ENCODE assay signal across 28 mouse cellular contexts in genomic region chr1:133843900-133844299, GRCm38 (mm10). TPM values are rescaled to one million over a fixed set of nuclear protein-coding genes. Genes with fewer than 3 reads are reported as not detected.
DNase-seq lines count a peak whose midpoint lies in the region; ATAC-seq lines count a peak whose summit lies in the region.
"Had no signal": no experiment of that assay in that cellular context is flagged by ENCODE, and none has a peak within 500 bp of the region (broad histone marks: within the 10 kb centered on the region; RNA-seq: fewer than 3 reads in every experiment).

No protein-coding gene starts in this region.

- no peak overlapping the region for H3K4me3 ChIP-seq in intestine, embryonic 14.5 days (ENCODE audit: low read depth, low read length)
- no peak overlapping the region for H3K4me3 ChIP-seq in intestine, embryonic 16.5 days (ENCODE audit: low read length)
- no peak overlapping the region for H3K4me3 ChIP-seq in liver, embryonic 13.5 days (replicated peaks)
- no peak overlapping the region for H3K4me3 ChIP-seq in forebrain, embryonic 11.5 days (ENCODE audit: low read depth, low read length)
- H3K4me3 ChIP-seq: embryonic facial prominence, embryonic 13.5 days; heart, embryonic 12.5 days; hindbrain, embryonic 12.5 days; intestine, embryonic 15.5 days; limb, embryonic 10.5 days; limb, embryonic 15.5 days; lung, embryonic 15.5 days; neural tube, embryonic 15.5 days had no signal

- H3K36me3 ChIP-seq in intestine, embryonic 14.5 days (ENCODE audit: control insufficient read depth, insufficient read depth, low read length), result no peaks in the 10 kb centered on the region
- H3K36me3 ChIP-seq in intestine, embryonic 16.5 days (ENCODE audit: control insufficient read depth, insufficient read depth, low read length), result no peaks in the 10 kb centered on the region
- H3K36me3 ChIP-seq in liver, embryonic 13.5 days, result no peaks in the 10 kb centered on the region
- no peaks in the 10 kb centered on the region for H3K36me3 ChIP-seq in forebrain, embryonic 11.5 days (ENCODE audit: control insufficient read depth, insufficient read depth, low read length)
- H3K36me3 ChIP-seq: embryonic facial prominence, embryonic 13.5 days; heart, embryonic 12.5 days; hindbrain, embryonic 12.5 days; intestine, embryonic 15.5 days; limb, embryonic 10.5 days; limb, embryonic 15.5 days; lung, embryonic 15.5 days; neural tube, embryonic 15.5 days had no signal

- no peak for DNase-seq in intestine, embryonic 14.5 days (ENCODE audit: low spot score)
- DNase-seq in liver, embryonic 13.5 days, result no peak
- DNase-seq in spleen, postnatal 14 days (ENCODE audit: low spot score in 2 of 2), result no peak
- DNase-seq in adrenal gland, postnatal 36 days, result no peak
- DNase-seq in forebrain, embryonic 11.5 days (ENCODE audit: low spot score), result no peak
- DNase-seq: adrenal gland, postnatal 25 days; cerebellum, adult 18-20 months; cerebellum, postnatal 10 days; gastrocnemius, postnatal 14 days; heart, adult 11 months; kidney, adult 9 months; midbrain, embryonic 14.5 days; retina, postnatal 1 day; right cerebral cortex, postnatal 25 days; thymus, adult 2 months; thymus, postnatal 36 days had no signal

- 0 out of 2 replicates have a peak overlapping the region, but pooled peaks have one; percentile 13 for H3K27ac ChIP-seq in intestine, embryonic 14.5 days (ENCODE audit: low read depth)
- H3K27ac ChIP-seq in intestine, embryonic 16.5 days (ENCODE audit: low read length), result no peak overlapping the region
- H3K27ac ChIP-seq in liver, embryonic 13.5 days, result peak overlapping the region; percentile 80
- no peak overlapping the region for H3K27ac ChIP-seq in forebrain, embryonic 11.5 days (ENCODE audit: low read depth, low read length)
- H3K27ac ChIP-seq: embryonic facial prominence, embryonic 13.5 days; hindbrain, embryonic 12.5 days; intestine, embryonic 15.5 days; limb, embryonic 15.5 days; lung, embryonic 15.5 days; neural tube, embryonic 15.5 days had no signal

- H3K4me1 ChIP-seq in intestine, embryonic 14.5 days (replicated peaks; ENCODE audit: control insufficient read depth, insufficient read depth, low read length), result peaks cover 13% of the 10 kb centered on the region; the same call in 1 of the 2 replicates
- H3K4me1 ChIP-seq in intestine, embryonic 16.5 days (ENCODE audit: control insufficient read depth, insufficient read depth, low read length), result peaks cover 9% of the 10 kb centered on the region; the same call in 1 of the 2 replicates
- peaks cover 49% of the 10 kb centered on the region for H3K4me1 ChIP-seq in liver, embryonic 13.5 days (replicated peaks)
- H3K4me1 ChIP-seq in forebrain, embryonic 11.5 days (replicated peaks; ENCODE audit: control insufficient read depth, insufficient read depth, low read length), result peaks cover 5% of the 10 kb centered on the region; the same call in 1 of the 2 replicates

- no peaks in the 10 kb centered on the region for H3K9me3 ChIP-seq in intestine, embryonic 14.5 days (ENCODE audit: control insufficient read depth, low read length)
- no peaks in the 10 kb centered on the region for H3K9me3 ChIP-seq in intestine, embryonic 16.5 days (ENCODE audit: control insufficient read depth, low read length)
- H3K9me3 ChIP-seq in liver, embryonic 13.5 days (replicated peaks), result no peaks in the 10 kb centered on the region; the same call in 1 of the 2 replicates
- no peaks in the 10 kb centered on the region for H3K9me3 ChIP-seq in forebrain, embryonic 11.5 days (ENCODE audit: control insufficient read depth, low read length)
- H3K9me3 ChIP-seq: embryonic facial prominence, embryonic 13.5 days; heart, embryonic 12.5 days; hindbrain, embryonic 12.5 days; intestine, embryonic 15.5 days; limb, embryonic 10.5 days; limb, embryonic 15.5 days; lung, embryonic 15.5 days; neural tube, embryonic 15.5 days had no signal

- H3K27me3 ChIP-seq in intestine, embryonic 14.5 days (replicated peaks; ENCODE audit: control insufficient read depth, insufficient read depth, low read length), result no peaks in the 10 kb centered on the region
- H3K27me3 ChIP-seq in intestine, embryonic 16.5 days (replicated peaks; ENCODE audit: control insufficient read depth, insufficient read depth, low read length), result no peaks in the 10 kb centered on the region
- no peaks in the 10 kb centered on the region for H3K27me3 ChIP-seq in liver, embryonic 13.5 days
- no peaks in the 10 kb centered on the region for H3K27me3 ChIP-seq in forebrain, embryonic 11.5 days (ENCODE audit: control insufficient read depth, insufficient read depth, low read length)
- H3K27me3 ChIP-seq: embryonic facial prominence, embryonic 13.5 days; hindbrain, embryonic 12.5 days; intestine, embryonic 15.5 days; limb, embryonic 15.5 days; neural tube, embryonic 15.5 days had no signal

- no peak overlapping the region for H3K9ac ChIP-seq in intestine, embryonic 14.5 days (ENCODE audit: low read length)
- no peak overlapping the region for H3K9ac ChIP-seq in intestine, embryonic 16.5 days (ENCODE audit: low read depth, low read length)
- peak overlapping the region; percentile 37 for H3K9ac ChIP-seq in liver, embryonic 13.5 days
- no peak overlapping the region for H3K9ac ChIP-seq in forebrain, embryonic 11.5 days (ENCODE audit: low read length)
- H3K9ac ChIP-seq: embryonic facial prominence, embryonic 13.5 days; heart, embryonic 12.5 days; hindbrain, embryonic 12.5 days; intestine, embryonic 15.5 days; limb, embryonic 15.5 days; lung, embryonic 15.5 days; neural tube, embryonic 15.5 days had no signal

- 81% methylated on average over 6 of the region's 6 CpGs for WGBS in intestine, embryonic 14.5 days
- WGBS in intestine, embryonic 16.5 days, result 84% methylated on average over 6 of the region's 6 CpGs
- WGBS in liver, embryonic 13.5 days (ENCODE audit: insufficient replicate concordance), result 22% methylated on average over 6 of the region's 6 CpGs
- 93% methylated on average over 6 of the region's 6 CpGs for whole genome bisulfite sequencing in forebrain, embryonic 11.5 days

- ATAC-seq in intestine, embryonic 14.5 days (replicated peaks; ENCODE audit: low FRiP score, low TSS enrichment, low read depth), result no peak
- no peak for ATAC-seq in intestine, embryonic 16.5 days
- peak; percentile 64 for ATAC-seq in erythroid progenitor cell, adult 5-6 weeks (replicated peaks; ENCODE audit: low FRiP score, poor library complexity, severe bottlenecking)
- peak; percentile 88 for ATAC-seq in liver, embryonic 13.5 days (ENCODE audit: low read depth)
- ATAC-seq in megakaryocyte progenitor cell, adult 5-6 weeks (replicated peaks; ENCODE audit: poor library complexity), result peak; percentile 59
- no peak for ATAC-seq in forebrain, embryonic 11.5 days (replicated peaks; ENCODE audit: low FRiP score)
- ATAC-seq: forebrain, embryonic 14.5 days had no signal

- no peak overlapping the region for H3K4me2 ChIP-seq in intestine, embryonic 14.5 days (ENCODE audit: low read length)
- no peak overlapping the region for H3K4me2 ChIP-seq in intestine, embryonic 16.5 days (ENCODE audit: low read depth, low read length)
- H3K4me2 ChIP-seq in liver, embryonic 13.5 days, result peak overlapping the region; percentile 38
- H3K4me2 ChIP-seq in forebrain, embryonic 11.5 days (ENCODE audit: low read depth, low read length, severe bottlenecking), result no peak overlapping the region
- H3K4me2 ChIP-seq: embryonic facial prominence, embryonic 13.5 days; heart, embryonic 12.5 days; hindbrain, embryonic 12.5 days; intestine, embryonic 15.5 days; limb, embryonic 15.5 days; lung, embryonic 15.5 days; neural tube, embryonic 15.5 days had no signal

RNA-seq across cellular contexts. Expression of gene Atp2b4, which starts 43.1 kb away (rescaled TPM):
- polyA plus RNA-seq in intestine, embryonic 14.5 days (2014; fragmentation: Nextera tagmentation; extraction: Ambion mirVana), result 30.7 and 32.3 TPM in 2 replicates
- 14.8 and 14.9 TPM in 2 replicates for polyA plus RNA-seq in intestine, embryonic 16.5 days (2015; fragmentation: Nextera tagmentation; extraction: Ambion mirVana)
- total RNA-seq in erythroid progenitor cell, adult 5-6 weeks (2015; ENCODE audit: low replicate concordance), result 306 and 370 TPM in 2 replicates
- total RNA-seq in erythroid progenitor cell, adult 5-6 weeks (2017; ENCODE audit: low replicate concordance), result 354 and 490 TPM in 2 replicates
- polyA plus RNA-seq in liver, embryonic 13.5 days (2015; fragmentation: Nextera tagmentation; extraction: Ambion mirVana), result 27.5 and 28.8 TPM in 2 replicates
- total RNA-seq in megakaryocyte progenitor cell, adult 5-6 weeks (2015), result 33.6 and 40.5 TPM in 2 replicates
- total RNA-seq in megakaryocyte progenitor cell, adult 5-6 weeks (2017), result 30.7 and 34.7 TPM in 2 replicates
- total RNA-seq in adrenal gland, postnatal 36 days (2021), result 10 to 100 TPM; 21.8 to 34.7 TPM
- polyA plus RNA-seq in forebrain, embryonic 11.5 days (2014; fragmentation: Nextera tagmentation; extraction: Ambion mirVana), result 7.4 and 8.2 TPM in 2 replicates

Comparison
In these comparisons a context has a peak if more than half of its experiments do, and no peak if none do; other contexts are left out.
1. H3K27ac ChIP-seq: peak in intestine, embryonic 14.5 days (single experiment) and liver, embryonic 13.5 days (single experiment); none in intestine, embryonic 16.5 days (single experiment) and forebrain, embryonic 11.5 days (single experiment).
2. ATAC-seq: peak in erythroid progenitor cell, adult 5-6 weeks (single experiment), liver, embryonic 13.5 days (single experiment) and megakaryocyte progenitor cell, adult 5-6 weeks (single experiment); none in intestine, embryonic 14.5 days (single experiment), intestine, embryonic 16.5 days (single experiment) and forebrain, embryonic 11.5 days (single experiment).